Mouse (Mus musculus): ENCODE measurements around the gene Prickle3.

Gene Prickle3

DNA sequence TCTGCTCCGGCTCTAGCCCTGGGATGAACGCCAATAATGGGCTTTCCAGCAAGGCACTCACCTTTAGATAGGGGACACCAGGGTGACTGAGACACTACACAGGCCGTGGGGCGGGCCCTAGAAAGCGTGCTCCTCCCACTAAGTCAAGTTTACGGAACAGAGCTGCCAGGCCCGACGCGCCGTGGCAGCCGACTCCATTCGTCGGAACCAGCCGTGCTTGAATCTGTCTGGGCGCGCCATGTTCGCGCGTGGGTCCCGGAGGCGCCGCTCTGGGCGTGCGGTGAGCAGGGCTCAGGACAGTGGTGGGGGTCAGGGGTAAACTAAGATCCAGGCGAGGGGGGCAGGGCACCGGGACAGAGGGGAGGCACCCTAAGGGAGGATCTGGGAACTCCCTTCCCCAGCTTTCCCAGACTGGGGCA, at the start of gene Prickle3:
Gene Prickle3, plus strand, starts transcription at position 40 of the 419 bp plus-strand sequence.
- peak; percentile 73 for DNase-seq (ENCODE audit: low read depth, low spot score)

GRCm38 (mm10) chrX:7610035-7610434, 47.0 kb upstream of the Prickle3 start:
- DNase-seq (ENCODE audit: low read depth, low spot score) = no peak

- no peak for DNase-seq (ENCODE audit: low read depth, low spot score)
These were observed 46.4 kb upstream of the Prickle3 start for GRCm38 (mm10) chrX:7610536-7611258.

GRCm38 (mm10) chrX:7617889-7618551, 39.0 kb upstream of the Prickle3 start:
- no peak for DNase-seq (ENCODE audit: low read depth, low spot score)

DNA sequence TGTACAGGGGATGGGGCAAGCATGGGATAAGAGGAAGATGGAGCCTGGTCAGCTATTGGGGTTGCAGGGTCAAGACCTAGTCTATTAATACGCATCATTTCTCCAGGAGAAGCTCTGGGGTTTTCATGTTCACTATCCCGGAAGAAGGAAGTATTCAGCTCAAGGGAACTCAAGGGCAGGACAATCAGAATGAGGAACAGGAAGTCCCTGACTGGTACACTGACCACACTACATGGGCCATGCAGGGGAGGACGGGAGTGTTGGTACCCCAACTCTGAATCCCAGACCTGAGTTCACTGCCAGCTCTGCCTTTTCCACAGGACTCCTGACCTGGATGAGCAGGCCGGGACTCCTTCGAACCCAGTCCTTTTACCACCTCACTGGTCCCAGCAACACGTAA, 24.5 kb upstream of the Prickle3 start:
- DNase-seq (ENCODE audit: low read depth, low spot score) = no peak

GRCm38 (mm10) chrX:7635101-7635500, 22.0 kb upstream of the Prickle3 start:
- no peak for DNase-seq (ENCODE audit: low read depth, low spot score)

DNA sequence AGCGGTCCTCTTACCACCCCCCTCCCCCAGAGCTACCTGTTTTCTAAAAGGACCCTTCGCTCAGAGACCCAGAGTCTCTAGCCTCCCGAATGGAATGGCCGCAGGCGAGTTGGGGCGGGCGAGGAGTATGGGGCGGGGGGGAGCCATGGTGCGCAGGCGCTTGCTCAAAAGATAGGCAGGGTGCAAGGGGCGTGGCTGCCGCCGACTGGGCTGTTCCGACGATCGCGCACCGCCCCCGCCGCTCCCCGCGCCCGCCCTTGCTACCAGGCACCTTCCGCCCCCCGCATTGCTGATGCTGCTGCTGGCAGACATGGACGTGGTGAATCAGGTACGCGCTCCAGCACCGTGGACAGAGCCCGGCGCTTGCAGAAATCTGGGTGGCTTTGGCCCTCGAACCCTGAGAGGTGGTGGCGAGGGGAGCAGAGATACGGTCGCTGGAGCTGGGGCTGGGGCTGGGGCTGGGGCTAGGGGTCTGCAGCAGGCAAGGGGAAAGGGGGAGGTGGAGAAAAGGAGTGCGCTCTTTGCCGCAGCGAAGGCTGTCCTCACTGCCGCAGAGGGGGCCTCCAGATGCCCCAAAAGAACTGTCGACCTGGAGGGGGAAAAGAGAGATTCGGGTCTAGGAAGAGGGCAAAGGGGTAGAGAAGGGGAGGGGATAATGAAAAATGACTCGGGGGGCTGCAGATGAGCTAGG, 18.5 kb upstream of the Prickle3 start, which contains the start of gene Syp:
Gene Syp, plus strand, starts transcription at position 71 of the 691 bp plus-strand sequence.
- peak; percentile 42 for DNase-seq (ENCODE audit: low read depth, low spot score)

DNA sequence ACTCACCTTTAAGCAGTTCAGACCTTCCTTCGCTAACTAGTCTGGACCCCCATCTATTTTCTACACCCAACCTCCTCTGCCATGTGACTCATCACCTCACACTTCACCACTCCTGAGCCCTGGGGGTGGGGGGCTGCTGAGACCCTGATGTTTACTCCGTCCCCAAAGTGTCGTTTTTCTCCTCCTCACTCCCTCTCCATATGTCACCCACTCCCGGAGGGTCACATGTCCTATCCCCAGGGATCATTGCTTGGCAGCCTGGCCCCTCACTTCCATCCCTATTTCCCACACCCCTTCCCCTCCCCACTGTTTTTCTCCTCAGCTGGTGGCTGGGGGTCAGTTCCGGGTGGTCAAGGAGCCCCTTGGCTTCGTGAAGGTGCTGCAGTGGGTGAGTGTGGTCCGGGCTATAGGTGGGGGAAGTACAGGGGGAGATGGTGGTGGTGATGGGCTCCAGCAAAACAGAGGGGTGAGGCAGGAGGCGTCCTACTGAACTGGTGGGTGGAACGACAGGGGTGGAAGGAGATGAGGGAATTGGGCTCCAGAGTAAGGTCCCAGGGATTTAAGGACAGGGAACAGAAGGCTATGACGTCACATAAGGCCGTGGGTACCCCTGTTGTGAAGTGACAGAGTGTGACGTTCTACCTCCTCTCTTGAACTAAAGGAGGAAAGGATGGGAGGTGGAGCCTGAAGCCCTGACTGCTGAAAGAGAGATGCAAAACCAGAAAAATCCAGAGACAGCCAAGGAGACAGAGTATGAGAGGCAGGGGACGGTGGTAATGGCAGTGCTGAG, 17.3 kb upstream of the Prickle3 start:
- DNase-seq (ENCODE audit: low read depth, low spot score) = no peak

DNA sequence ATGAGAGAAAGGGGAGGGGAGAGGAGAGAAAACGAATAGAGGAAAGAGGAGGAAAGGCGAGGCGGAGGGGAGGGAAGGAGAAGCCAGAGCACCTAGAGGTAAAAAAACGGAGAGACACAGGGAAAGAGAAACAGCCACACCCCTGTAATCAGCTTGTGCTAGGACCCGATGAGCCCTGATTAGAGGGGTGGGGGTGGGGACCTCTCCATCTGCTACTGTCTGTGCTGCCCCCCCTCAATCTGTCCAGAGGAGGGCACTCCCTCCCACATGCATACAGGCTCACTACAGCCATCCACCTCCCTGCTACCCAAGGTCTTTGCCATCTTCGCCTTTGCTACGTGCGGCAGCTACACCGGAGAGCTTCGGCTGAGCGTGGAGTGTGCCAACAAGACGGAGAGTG, 16.3 kb upstream of the Prickle3 start:
- no peak for DNase-seq (ENCODE audit: low read depth, low spot score)

DNA sequence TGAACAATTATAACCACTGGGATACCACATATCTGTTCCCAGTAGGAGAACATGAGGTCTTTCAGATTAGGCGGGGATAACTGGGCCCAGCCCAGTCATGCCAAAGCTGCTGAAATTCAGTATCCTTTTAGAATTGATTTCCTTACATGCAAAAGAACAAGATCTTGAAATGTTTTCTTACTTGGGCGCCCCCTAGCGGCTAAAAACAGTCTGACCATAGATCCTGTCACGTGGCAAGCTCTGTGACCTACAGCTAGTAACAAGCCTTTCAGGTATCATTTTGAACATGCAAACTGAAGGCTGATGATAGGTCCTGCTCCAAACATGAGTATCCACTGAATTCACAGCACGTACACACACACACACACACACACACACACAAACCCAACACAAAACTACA, 11.7 kb upstream of the Prickle3 start:
- DNase-seq (ENCODE audit: low read depth, low spot score) = peak; percentile 58

GRCm38 (mm10) chrX:7648671-7649304, 8.3 kb upstream of the Prickle3 start:
- DNase-seq (ENCODE audit: low read depth, low spot score) = peak; percentile 95

- DNase-seq (ENCODE audit: low read depth, low spot score) = peak; percentile 71
These were observed 1.1 kb downstream of the Prickle3 start for GRCm38 (mm10) chrX:7658031-7658784.

GRCm38 (mm10) chrX:7658785-7659589, 1.9 kb downstream of the Prickle3 start:
- peak; percentile 87 for DNase-seq (ENCODE audit: low read depth, low spot score)

DNA sequence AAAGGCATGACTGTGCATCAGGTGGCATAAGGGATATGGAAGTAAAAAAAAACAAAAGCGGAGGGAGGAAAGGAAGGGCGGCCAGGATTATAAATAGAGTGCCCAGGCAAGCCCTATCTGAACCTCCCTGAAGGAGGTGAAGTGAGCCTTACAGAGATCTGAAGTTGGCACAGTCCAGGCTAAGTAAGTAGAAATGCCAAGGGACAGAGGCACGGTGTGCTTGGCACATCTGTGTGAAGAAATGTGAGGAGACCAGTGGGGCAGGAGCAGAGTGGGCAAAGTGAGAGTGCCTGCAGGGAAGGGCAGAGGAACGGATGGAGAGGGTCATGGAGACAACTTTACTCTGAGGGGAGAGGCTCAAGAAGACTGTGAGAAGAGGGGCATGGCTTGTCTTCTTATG, 4.0 kb downstream of the Prickle3 start:
- peak; percentile 77 for DNase-seq (ENCODE audit: low read depth, low spot score)

DNA sequence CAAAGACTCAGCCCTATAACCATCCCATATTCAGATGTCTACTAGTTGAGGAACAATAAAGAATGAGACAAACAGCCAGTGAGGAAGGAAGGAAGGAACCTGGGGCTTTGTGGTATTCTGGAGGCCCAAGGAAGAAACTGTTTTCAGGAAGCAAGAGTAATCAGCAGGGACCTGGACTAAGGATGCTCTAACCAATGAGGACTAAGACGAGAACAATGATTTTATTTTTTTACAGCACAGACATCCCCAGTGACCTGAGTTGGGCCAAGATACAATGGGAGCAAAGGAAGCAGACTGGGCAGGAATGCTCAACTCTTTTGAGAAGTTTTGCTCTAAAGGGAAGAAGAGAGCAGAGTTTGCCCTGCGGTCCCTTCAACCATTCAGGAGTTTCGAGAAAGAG, 5.9 kb downstream of the Prickle3 start:
- DNase-seq (ENCODE audit: low read depth, low spot score) = no peak

DNA sequence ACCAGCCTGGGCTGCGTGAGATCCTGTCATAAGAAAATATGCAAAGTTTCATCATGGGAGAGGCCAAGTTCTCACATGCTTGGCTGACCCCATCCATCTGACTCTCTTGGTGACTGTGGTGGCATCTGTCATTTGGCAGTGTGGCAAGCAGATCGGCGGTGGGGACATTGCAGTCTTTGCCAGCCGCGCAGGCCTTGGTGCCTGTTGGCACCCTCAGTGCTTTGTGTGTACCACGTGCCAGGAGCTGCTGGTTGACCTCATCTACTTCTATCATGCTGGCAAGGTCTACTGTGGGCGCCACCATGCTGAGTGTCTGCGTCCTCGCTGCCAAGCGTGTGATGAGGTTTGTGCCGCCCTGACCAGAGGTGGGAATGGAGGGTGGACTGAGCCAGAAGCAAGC, 7.7 kb downstream of the Prickle3 start:
- no peak for DNase-seq (ENCODE audit: low read depth, low spot score)

DNA sequence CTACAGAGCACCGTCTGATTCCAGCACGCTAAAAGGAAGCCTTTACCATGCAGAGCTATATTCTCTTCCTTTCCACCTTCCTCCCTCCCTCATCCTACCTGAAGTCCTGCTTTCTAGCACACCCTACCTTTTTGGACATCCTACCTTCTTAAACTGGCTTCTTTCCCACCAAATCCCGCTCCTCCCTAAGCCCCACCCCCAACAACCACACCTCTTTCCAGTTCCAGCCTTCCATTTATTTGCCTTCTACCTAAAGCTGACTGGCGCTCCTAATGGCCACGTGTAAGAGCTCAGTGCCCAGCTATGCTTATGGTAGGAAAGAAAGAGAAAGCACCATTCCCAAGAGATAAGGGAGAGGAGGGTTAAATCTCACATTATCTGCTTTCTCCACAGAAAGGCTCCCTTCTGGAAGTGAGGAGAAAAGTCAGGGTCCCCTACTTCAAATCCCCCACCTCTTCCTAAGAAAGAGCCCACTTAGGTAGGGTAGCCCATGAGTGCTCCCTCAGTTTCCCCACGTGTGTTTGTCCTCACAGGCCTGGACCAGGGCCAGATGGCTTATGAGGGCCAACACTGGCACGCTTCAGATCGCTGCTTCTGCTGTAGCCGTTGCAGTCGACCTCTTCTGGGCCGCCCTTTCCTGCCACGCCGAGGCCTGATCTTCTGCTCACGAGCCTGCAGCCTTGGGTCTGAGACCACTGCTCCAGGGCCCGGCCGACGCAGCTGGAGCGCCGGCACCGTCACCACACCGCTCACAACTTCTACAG, 8.9 kb downstream of the Prickle3 start:
- no peak for DNase-seq (ENCODE audit: low read depth, low spot score)

GRCm38 (mm10) chrX:7670390-7670881, 13.4 kb downstream of the Prickle3 start:
- DNase-seq (ENCODE audit: low read depth, low spot score) = peak; percentile 50

Data from skeletal muscle tissue, adult 2 months (tissue).